Mouse (Mus musculus): ENCODE results near the gene Fastk. TPM values are rescaled to one million over a fixed set of nuclear protein-coding genes. Genes with fewer than 3 reads are reported as not detected.

The Fastk gene
- polyA plus RNA-seq, 1 experiment from 2014 or later = 143 TPM

- 16% methylated on average over 11 of the region's 11 CpGs for WGBS
- no peak within 1 kb of the TSS for H3K4me3 ChIP-seq (ENCODE audit: low read length)
- H3K4me1 ChIP-seq (ENCODE audit: insufficient read depth, low read length) = peaks cover 21% of the 10 kb centered on the region
- H3K9ac ChIP-seq (replicated peaks; ENCODE audit: low read length) = peak within 1 kb of the TSS; percentile 19; the same call in 1 of the 2 replicates
- no peak within 1 kb of the TSS for H3K27ac ChIP-seq (ENCODE audit: low read length)
- no peaks in the 10 kb centered on the region for H3K9me3 ChIP-seq (ENCODE audit: low read length)
- peak; percentile 39; the same call in 1 of the 2 replicates for ATAC-seq (ENCODE audit: low FRiP score, low TSS enrichment)
- 0 out of 2 replicates have a peak within 1 kb of the TSS, but pooled peaks have one; percentile 10 for H3K4me2 ChIP-seq (replicated peaks; ENCODE audit: low read depth, low read length)
- H3K36me3 ChIP-seq (ENCODE audit: insufficient read depth, low read length) = no peaks in the 10 kb centered on the region; the same call in 1 of the 2 replicates
- no peaks in the 10 kb centered on the region for H3K27me3 ChIP-seq (ENCODE audit: insufficient read depth, low read length)
Observed at GRCm38 (mm10) chr5:24413042-24413693, 31.9 kb downstream of the Fastk start, which contains the start of gene Asic3. Gene Asic3, plus strand, starts transcription at chr5:24413392.

GRCm38 (mm10) chr5:24412063-24412462, 33.0 kb downstream of the Fastk start:
- ATAC-seq (ENCODE audit: low FRiP score, low TSS enrichment) = no peak

GRCm38 (mm10) chr5:24409466-24409865, 35.6 kb downstream of the Fastk start:
- peaks cover 16% of the 10 kb centered on the region for H3K36me3 ChIP-seq (ENCODE audit: insufficient read depth, low read length)
- WGBS = 76% methylated on average over 2 of the region's 2 CpGs
- no peak for ATAC-seq (ENCODE audit: low FRiP score, low TSS enrichment)
- H3K27me3 ChIP-seq (ENCODE audit: insufficient read depth, low read length) = no peaks in the 10 kb centered on the region
- H3K9ac ChIP-seq (replicated peaks; ENCODE audit: low read length) = no peak overlapping the region
- no peak overlapping the region for H3K27ac ChIP-seq (ENCODE audit: low read length)
- H3K4me2 ChIP-seq (replicated peaks; ENCODE audit: low read depth, low read length) = no peak overlapping the region
- no peak overlapping the region for H3K4me3 ChIP-seq (ENCODE audit: low read length)
- peaks cover 13% of the 10 kb centered on the region for H3K4me1 ChIP-seq (ENCODE audit: insufficient read depth, low read length)
- H3K9me3 ChIP-seq (ENCODE audit: low read length) = no peaks in the 10 kb centered on the region

More at GRCm38 (mm10) chr5:24412063-24412462, 33.0 kb downstream of the Fastk start:
- Histone ChIP-seq H3K4me3 (ENCODE audit: low read length) (no peak overlapping the region), H3K27me3 (ENCODE audit: insufficient read depth, low read length) (no peaks in the 10 kb centered on the region), H3K4me2 (replicated peaks; ENCODE audit: low read depth, low read length) (no peak overlapping the region), H3K4me1 (ENCODE audit: insufficient read depth, low read length) (peaks cover 21% of the 10 kb centered on the region), H3K27ac (ENCODE audit: low read length) (no peak overlapping the region), H3K9ac (replicated peaks; ENCODE audit: low read length) (no peak overlapping the region), H3K9me3 (ENCODE audit: low read length) (no peaks in the 10 kb centered on the region), H3K36me3 (ENCODE audit: insufficient read depth, low read length) (peaks cover 3% of the 10 kb centered on the region; the same call in 1 of the 2 replicates)
- WGBS = 93% methylated on average over 2 of the region's 2 CpGs

GRCm38 (mm10) chr5:24408651-24409050, 36.4 kb downstream of the Fastk start:
- no peak; the same call in 1 of the 2 replicates for ATAC-seq (ENCODE audit: low FRiP score, low TSS enrichment)
- H3K27me3 ChIP-seq (ENCODE audit: insufficient read depth, low read length) = no peaks in the 10 kb centered on the region
- peaks cover 16% of the 10 kb centered on the region for H3K36me3 ChIP-seq (ENCODE audit: insufficient read depth, low read length)
- H3K4me2 ChIP-seq (replicated peaks; ENCODE audit: low read depth, low read length) = no peak overlapping the region
- H3K9ac ChIP-seq (replicated peaks; ENCODE audit: low read length) = no peak overlapping the region
- H3K9me3 ChIP-seq (ENCODE audit: low read length) = no peaks in the 10 kb centered on the region
- no peak overlapping the region for H3K4me3 ChIP-seq (ENCODE audit: low read length)
- peaks cover 10% of the 10 kb centered on the region for H3K4me1 ChIP-seq (ENCODE audit: insufficient read depth, low read length)
- 92% methylated on average over 13 of the region's 13 CpGs for WGBS
- no peak overlapping the region for H3K27ac ChIP-seq (ENCODE audit: low read length)

- Histone ChIP-seq H3K4me3 (ENCODE audit: low read length) (no peak overlapping the region), H3K9me3 (ENCODE audit: low read length) (no peaks in the 10 kb centered on the region), H3K4me1 (ENCODE audit: insufficient read depth, low read length) (no peaks in the 10 kb centered on the region), H3K36me3 (ENCODE audit: insufficient read depth, low read length) (peaks cover 21% of the 10 kb centered on the region), H3K27me3 (ENCODE audit: insufficient read depth, low read length) (no peaks in the 10 kb centered on the region), H3K4me2 (replicated peaks; ENCODE audit: low read depth, low read length) (no peak overlapping the region), H3K27ac (ENCODE audit: low read length) (no peak overlapping the region), H3K9ac (replicated peaks; ENCODE audit: low read length) (no peak overlapping the region)
- ATAC-seq (ENCODE audit: low FRiP score, low TSS enrichment) = no peak
- WGBS = 65% methylated on average over 3 of the region's 3 CpGs
Observed at GRCm38 (mm10) chr5:24405389-24405876, 39.7 kb downstream of the Fastk start.

GRCm38 (mm10) chr5:24404594-24405360, 40.3 kb downstream of the Fastk start:
- H3K4me1 ChIP-seq (ENCODE audit: insufficient read depth, low read length) = no peaks in the 10 kb centered on the region
- H3K27ac ChIP-seq (ENCODE audit: low read length) = no peak overlapping the region
- no peaks in the 10 kb centered on the region for H3K27me3 ChIP-seq (ENCODE audit: insufficient read depth, low read length)
- no peaks in the 10 kb centered on the region for H3K9me3 ChIP-seq (ENCODE audit: low read length)
- H3K4me3 ChIP-seq (ENCODE audit: low read length) = no peak overlapping the region
- WGBS = 80% methylated on average over 6 of the region's 6 CpGs
- H3K36me3 ChIP-seq (ENCODE audit: insufficient read depth, low read length) = peaks cover 21% of the 10 kb centered on the region
- H3K9ac ChIP-seq (replicated peaks; ENCODE audit: low read length) = no peak overlapping the region
- ATAC-seq (ENCODE audit: low FRiP score, low TSS enrichment) = no peak
- no peak overlapping the region for H3K4me2 ChIP-seq (replicated peaks; ENCODE audit: low read depth, low read length)

- ATAC-seq (ENCODE audit: low FRiP score, low TSS enrichment) = no peak
- no peak overlapping the region for H3K4me3 ChIP-seq (ENCODE audit: low read length)
- H3K27ac ChIP-seq (ENCODE audit: low read length) = no peak overlapping the region
- no peaks in the 10 kb centered on the region for H3K27me3 ChIP-seq (ENCODE audit: insufficient read depth, low read length)
- no peaks in the 10 kb centered on the region for H3K4me1 ChIP-seq (ENCODE audit: insufficient read depth, low read length)
- WGBS = 89% methylated on average over 9 of the region's 9 CpGs
- H3K9ac ChIP-seq (replicated peaks; ENCODE audit: low read length) = no peak overlapping the region
- no peaks in the 10 kb centered on the region for H3K9me3 ChIP-seq (ENCODE audit: low read length)
- no peak overlapping the region for H3K4me2 ChIP-seq (replicated peaks; ENCODE audit: low read depth, low read length)
- peaks cover 17% of the 10 kb centered on the region for H3K36me3 ChIP-seq (ENCODE audit: insufficient read depth, low read length)
Observed at GRCm38 (mm10) chr5:24401969-24402368, 43.1 kb downstream of the Fastk start.

- Histone ChIP-seq H3K36me3 (ENCODE audit: insufficient read depth, low read length) (peaks cover 8% of the 10 kb centered on the region), H3K27me3 (ENCODE audit: insufficient read depth, low read length) (no peaks in the 10 kb centered on the region), H3K4me2 (replicated peaks; ENCODE audit: low read depth, low read length) (no peak overlapping the region), H3K4me1 (ENCODE audit: insufficient read depth, low read length) (no peaks in the 10 kb centered on the region), H3K27ac (ENCODE audit: low read length) (no peak overlapping the region), H3K9ac (replicated peaks; ENCODE audit: low read length) (no peak overlapping the region), H3K9me3 (ENCODE audit: low read length) (no peaks in the 10 kb centered on the region), H3K4me3 (ENCODE audit: low read length) (no peak overlapping the region)
- ATAC-seq (ENCODE audit: low FRiP score, low TSS enrichment) = no peak
- 90% methylated on average over 5 of the region's 5 CpGs for WGBS
Observed at GRCm38 (mm10) chr5:24400911-24401605, 44.0 kb downstream of the Fastk start.

- Histone ChIP-seq H3K9me3 (ENCODE audit: low read length) (no peaks in the 10 kb centered on the region), H3K4me3 (ENCODE audit: low read length) (no peak overlapping the region), H3K27me3 (ENCODE audit: insufficient read depth, low read length) (no peaks in the 10 kb centered on the region), H3K27ac (ENCODE audit: low read length) (no peak overlapping the region), H3K36me3 (ENCODE audit: insufficient read depth, low read length) (peaks cover 5% of the 10 kb centered on the region), H3K9ac (replicated peaks; ENCODE audit: low read length) (no peak overlapping the region), H3K4me2 (replicated peaks; ENCODE audit: low read depth, low read length) (no peak overlapping the region), H3K4me1 (ENCODE audit: insufficient read depth, low read length) (no peaks in the 10 kb centered on the region)
- WGBS = 94% methylated on average over 11 of the region's 11 CpGs
- ATAC-seq (ENCODE audit: low FRiP score, low TSS enrichment) = no peak
Observed at GRCm38 (mm10) chr5:24400362-24400761, 44.7 kb downstream of the Fastk start.
